Mouse (Mus musculus): ENCODE measurements around the gene Hist1h2bc.
"Not testable (repeated sequence)": the region's sequence is repeated elsewhere in the genome, so short reads cannot be mapped to it uniquely, and the experiment has no call there.

Hist1h2bc gene

DNA sequence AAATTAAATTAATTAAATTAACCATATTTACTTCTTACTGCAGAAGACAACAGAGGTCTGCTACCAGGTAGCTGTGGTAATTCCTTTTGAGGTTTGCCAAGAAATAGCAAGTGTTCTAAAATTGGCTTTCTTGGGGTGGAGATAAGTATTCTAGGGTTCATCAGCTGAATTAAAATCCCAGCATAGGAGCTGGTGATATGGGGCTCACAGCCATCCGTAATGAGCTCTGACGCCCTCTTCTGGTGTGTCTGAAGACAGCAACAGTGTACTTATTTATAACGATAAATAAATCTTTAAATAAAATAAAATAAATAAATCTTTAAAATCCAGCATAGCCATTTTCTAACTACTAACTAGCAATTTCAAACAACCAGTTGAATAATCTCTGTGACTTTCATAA is 15.8 kb downstream of the Hist1h2bc start:
- no peak for DNase-seq (ENCODE audit: low read depth)

DNA sequence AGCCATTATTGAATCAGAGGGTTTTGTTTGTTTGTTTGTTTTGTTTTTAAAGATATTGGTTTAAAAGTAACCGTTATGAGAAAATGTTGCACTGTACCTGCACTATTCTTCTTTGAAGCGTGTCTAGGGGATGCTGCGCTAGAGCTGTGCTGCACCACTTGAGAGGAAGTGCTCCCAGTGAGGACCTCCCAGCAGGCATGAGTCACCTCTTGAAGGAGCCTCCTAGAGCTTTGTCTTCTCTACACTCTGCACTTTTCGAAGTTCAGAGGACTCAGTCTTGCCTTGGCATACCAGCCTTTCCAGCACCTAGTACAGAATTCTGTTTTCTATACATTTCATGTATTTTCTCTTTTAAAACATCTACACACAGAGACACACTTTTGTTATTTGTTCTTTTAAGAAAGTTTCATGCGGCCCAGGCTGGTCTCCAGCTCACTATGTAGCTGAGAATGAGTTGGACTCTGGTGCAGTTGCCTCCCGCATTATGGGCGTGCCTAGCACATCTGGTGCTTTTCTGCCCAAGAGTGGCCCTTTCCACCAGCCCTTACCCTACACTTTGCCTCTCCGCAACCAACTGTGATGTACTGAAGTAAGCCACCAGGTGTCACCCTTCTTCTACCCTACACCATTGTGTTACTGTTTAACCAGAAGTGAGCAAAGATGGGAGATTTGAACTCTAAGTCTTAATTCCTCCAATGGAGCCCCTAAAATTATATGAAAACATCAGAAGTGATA is 17.0 kb downstream of the Hist1h2bc start:
- no peak for DNase-seq (ENCODE audit: low read depth)

DNA sequence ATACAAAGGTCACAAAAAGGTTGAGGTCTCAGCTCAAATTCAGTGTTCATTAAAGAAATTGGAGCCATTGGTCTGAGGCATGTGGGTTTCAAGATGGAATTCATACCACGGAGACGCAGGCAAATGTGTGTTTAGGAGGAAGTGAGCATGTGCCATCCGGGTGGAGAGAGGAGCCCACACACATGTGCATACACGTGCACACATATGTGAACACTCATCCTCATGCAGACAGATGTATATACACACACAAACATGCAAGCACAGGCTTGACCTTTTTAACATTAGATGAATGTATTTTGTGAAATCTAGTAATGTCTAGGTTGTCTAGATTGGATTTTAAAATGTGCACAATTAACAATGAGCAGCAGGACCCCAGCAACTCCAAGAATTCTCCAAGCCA is 18.2 kb downstream of the Hist1h2bc start:
- no peak for DNase-seq (ENCODE audit: low read depth)

DNA sequence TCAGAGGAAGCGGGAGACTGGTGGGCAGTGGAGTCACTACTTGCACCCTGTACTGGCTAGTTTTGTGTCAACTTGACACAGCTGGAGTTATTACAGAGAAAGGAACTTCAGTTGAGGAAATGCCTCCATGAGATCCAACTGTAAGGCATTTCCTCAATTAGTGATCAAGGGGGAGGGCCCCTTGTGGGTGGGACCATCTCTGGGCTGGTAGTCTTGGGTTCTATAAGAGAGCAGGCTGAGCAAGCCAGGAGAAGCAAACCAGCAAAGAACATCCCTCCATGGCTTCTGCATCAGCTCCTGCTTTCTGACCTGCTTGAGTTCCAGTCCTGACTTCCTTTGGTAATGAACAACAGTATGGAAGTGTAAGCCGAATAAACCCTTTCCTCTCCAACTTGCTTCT is 18.8 kb downstream of the Hist1h2bc start:
- DNase-seq (ENCODE audit: low read depth) = not testable (repeated sequence)

DNA sequence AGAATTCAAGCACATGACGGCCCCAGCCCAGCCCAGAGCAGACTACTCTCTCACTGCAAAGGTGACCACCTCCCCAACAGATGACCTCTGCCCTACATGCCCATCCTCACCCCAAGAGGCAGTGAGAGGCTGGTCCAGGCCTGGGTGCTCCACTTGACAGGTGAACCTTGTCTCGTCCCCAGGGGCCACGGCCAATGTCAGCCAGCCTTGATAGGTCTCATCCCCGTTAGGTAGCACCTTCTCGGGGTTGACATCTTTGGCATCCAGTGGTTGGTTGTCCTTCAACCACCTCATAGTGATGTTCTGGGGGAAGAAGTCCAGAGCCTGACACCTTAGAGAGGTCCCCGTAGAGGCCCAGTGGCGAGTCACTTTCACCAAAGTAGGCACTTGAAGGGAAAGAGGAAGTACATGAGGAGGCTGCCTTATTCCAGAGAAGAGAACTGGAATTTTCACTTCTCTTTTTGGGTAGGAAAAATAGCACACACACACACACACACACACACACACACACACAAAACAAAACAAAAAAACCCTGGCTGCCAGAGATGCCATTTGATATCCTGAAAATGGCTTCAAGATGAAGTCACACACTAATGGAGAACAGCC is 21.9 kb downstream of the Hist1h2bc start:
- no peak for DNase-seq (ENCODE audit: low read depth)

DNA sequence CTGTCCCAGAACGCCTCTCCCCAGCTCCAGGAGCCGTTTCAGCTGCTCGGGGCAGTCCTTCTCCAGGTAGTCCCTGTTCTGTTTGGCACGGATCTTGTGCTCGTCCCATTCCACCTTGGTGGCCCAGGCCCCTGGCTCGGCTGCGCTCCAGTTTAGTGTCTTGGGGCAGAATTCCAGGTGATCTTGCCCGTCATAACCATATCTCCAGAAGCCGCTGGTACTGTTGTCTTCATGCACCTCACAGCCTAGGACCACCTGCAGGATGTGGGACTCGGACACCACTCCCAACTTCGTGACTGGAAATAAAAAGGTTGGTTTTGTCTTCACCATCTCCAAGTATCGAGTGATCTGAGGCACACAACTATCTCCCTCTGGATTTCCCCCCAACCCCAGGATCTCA is 22.8 kb downstream of the Hist1h2bc start:
- no peak for DNase-seq (ENCODE audit: low read depth)

DNA sequence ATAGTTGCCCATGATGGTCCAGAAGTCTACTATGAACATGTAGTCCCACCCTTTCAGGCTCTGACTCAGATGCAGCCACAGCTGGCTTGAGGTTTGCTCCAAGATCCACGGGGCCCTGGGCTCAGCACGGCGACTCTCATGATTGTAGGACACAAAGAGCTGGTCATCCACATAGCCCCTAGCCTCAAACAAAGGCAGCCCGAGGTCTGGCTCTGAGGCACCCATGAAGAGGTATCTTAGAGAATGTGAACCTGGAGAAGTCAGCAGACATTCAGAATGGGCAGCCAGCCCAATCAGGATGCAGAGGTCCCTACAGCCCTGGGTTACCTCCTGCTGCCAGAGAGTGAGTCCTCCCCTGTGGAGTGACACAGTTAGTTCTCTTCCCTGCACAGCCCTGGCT is 24.0 kb downstream of the Hist1h2bc start:
- DNase-seq (ENCODE audit: low read depth) = no peak

DNA sequence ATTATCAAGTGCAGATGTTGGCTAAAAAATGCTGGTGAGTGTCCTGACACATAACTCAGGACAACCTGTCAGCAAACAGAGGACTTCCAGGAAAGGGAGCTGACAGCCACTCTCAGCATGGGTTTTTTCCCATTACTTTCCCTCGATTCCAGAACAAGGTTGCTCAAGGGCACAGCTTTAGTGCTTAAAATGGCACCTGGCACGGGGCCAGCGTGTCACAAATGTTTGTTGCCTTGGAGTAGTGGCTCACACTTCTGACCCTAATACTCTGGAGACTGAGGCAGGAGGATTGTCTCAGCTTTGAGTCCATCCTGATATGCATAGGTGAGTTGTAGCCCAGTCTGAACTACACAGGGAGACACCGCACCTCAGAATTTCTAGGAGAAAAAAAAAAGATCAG is 24.7 kb downstream of the Hist1h2bc start:
- DNase-seq (ENCODE audit: low read depth) = no peak

DNA sequence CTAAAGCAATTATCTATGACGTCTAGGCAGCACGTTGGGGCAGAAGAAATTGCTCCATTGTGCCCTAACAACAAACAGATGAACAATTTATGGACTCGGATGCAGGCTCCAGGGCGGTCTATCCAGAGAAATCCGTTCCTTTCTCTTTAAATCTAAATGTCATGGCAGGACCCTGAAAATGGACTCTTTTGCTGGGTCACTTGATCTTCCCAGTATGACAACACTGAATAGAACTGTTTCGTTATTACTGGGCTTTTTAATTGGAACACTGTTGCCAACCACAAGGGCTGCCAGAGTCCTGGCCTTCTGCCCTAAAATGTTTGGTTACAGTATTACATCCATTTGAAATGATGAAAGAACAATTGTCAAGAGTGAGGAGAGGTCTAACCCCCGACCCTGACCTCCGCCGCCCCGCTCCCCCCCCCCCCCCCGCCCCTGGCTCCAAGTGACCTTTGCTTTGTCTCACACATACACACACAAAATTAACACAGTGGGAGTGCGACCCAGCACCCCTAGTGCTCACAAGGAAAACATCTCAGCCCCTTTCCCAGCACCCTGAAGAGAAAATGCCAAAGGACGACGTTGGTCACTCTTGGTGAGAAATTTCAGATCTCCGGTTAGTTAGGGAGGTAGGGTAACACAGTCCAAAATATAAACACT is 25.8 kb downstream of the Hist1h2bc start:
- DNase-seq (ENCODE audit: low read depth) = no peak

DNA sequence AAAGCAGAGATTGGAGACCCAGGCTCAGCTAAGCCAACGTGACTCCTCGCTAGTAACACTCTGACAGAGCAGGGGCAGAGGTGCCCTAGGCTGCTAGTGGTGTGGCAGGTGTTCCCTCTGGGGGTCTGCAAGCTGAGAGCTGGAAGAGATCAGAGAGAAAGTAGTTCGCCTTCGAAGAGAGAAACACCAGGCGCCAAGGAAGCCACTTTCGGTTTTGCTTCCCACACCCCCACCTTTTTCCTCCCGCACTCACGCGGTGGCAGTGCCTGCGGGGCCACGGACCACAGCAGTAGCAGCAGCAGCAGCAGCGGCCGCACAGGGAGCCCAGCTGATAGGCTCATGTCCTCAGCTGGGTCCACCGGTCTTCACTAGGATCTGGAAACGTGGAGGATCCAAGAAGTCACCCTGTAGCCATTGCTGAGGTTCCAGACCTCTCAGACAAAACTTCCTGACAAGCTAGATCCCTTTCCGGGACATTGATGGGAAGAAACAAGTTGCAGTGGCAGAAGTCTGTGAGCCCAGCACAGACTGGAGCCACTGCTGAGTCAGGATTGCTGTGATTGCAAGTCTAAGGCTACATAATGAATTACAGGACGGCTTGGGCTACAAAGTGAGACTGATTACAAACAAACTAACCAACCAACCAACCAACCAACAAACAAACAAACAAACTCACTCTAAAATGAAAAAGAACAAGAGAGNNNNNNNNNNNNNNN is 26.5 kb downstream of the Hist1h2bc start, which contains the start of gene Hfe:
Hfe (minus strand) TSS at position 481 of the 716 bp plus-strand sequence.
- DNase-seq (ENCODE audit: low read depth) = no peak

DNA sequence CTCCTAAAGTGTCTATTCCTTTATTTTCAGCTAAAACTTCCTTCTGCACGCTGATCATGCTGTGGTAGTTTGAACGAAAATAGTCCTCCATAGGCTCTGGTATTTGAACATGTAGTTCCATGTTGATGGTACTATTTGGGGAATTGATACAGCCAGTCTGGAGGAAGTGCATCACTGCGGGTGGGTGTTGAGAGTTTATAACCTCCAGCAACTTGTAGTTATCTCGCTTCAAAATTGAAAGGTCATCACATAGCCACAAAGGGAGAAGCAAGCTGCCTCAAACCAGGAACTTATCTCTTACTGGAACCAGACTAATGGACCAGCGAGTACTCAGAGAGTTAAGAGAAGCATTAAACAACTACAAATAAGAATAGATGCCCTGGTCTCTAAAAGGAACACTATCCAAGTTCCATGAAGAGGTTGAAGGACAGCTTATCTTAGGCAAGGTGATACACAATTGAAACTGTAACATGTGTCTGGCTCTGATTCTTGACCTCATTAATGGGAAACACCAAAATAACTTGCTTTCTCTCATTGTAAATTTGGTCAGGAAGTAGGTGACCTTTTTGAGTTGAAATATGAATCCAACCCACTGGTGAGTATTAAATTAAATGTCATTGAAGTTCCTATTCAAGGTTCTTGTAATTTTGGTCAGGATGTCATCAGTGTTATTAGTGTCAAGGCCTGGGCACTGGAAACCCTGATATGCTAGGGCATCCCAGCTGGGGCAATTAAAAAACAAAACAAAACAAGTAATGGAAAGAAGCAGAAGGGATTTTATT is 32.5 kb downstream of the Hist1h2bc start:
- no peak for DNase-seq (ENCODE audit: low read depth)

DNA sequence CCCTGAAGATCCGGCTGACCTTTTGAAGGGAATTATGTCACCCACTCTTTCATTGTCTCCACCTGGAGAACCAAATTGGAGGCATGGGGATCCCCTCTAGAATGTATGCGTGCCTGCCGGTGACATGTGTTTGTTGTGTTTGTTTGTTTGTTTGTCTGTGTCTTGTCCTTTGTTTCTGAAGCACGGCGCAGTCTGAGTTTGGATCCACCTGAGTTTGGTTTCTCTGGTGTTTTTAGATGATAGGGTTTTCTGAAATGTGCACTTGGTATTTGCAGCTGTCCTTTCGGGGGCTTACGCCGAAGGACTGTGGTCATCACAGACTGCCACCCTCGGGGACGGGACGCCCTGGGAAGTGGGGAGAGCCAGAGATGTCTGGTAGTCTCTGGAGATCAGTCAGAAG is 33.2 kb downstream of the Hist1h2bc start:
- DNase-seq (ENCODE audit: low read depth) = no peak

DNA sequence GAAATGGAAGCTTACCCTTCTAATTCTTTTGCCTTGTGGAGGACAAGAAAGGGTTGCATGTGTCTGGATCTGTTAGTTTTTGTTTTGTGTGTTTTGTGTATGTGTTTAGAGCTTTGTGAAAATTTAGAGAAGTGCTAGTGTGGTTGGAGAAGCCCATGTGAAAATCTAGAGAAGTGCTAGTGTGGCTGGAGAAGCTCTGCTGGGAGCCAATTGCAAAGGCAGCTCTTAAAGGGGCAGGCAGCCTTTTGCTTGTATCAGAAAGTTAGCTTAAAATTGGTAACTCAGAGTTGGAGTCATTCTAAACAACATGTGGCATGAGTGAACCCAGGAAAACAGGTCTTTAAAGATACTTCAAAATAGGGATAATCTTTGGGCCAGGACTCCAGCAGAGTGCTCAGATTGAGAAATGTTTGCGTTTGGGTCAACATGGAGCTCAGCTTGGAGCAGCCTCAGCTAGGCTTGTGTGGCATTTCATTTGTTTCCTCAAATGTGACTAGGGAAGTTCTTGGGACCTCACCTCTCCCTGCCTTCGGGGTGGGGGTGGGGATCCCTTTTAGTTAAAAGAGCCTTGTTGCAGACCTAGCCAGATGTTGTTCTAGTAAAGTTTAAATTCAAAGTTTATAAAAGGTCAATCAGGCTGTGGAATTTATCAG is 33.7 kb downstream of the Hist1h2bc start:
- not testable (repeated sequence) for DNase-seq (ENCODE audit: low read depth)

DNA sequence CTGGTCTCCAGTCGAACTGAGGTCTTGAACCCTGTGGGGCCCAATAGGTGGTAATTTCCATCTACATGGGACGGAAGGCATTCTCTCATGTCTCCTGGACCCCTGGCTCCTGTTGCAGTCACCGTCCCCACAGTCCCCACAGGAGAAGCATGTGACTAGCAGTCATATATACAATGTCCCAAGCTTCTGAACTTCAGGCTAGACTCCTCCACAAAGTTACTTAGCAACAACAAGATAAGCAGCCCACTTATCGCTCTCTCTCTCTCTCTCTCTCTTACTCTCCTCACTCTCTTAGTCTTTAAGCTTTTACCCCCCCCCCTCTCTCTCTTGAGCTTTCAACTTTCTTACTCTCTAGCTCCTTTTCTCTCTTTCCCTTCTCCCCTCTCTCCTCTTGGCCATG is 40.2 kb downstream of the Hist1h2bc start:
- no peak for DNase-seq (ENCODE audit: low read depth)

DNA sequence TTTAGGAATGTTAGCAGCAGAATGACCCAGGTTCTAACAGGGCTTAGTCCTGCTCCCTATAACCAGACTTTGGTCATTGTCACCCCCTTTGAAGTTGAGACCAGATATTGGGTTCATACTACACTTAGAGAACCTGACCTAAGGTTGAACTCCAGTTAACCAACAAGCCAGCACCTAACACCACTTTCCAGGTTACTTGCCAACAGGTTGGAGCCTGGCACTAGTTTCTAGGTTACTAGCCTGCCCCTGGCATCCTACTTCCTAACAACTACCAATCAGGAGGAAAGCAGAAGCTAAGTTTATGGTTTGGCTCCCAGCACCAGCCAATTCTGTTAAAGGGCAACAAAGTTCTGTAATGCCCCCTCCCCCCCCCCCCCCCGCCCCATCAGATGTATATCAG is 41.2 kb downstream of the Hist1h2bc start:
- no peak for DNase-seq (ENCODE audit: low read depth)

DNA sequence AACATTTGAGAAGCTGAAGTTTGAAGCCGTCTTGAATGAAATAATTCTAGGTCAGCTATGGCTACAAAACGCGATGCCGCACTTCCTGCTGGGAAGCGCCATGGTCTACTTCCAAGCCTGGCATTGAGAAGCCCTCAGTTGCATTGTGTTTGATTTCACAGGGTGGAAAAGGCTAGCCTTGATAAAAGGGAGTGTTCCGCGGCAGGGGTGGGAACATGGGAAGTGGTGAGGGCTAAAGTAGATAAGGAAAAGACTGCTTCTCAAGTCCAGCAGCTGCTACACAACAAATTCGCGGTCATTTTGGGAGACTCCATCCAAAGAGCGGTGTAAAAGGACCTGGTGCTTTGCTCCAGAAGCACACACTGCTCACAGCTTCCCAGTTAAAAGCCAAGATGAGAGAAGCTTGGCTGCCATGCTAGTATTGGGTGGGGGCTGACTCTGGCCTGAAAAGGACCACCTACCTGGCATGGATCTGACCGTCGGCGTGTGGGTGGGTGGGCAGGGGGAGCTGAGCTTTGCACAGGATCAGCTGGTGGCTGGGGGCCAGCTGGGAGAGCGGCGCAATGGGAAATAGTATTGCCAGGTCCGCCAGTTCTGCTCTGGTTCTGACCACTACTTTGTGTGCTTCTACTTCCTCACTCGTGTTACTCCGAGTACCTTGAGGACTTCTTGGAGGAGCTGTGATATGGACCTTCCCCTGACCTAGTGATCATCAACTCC is 44.6 kb downstream of the Hist1h2bc start:
- no peak for DNase-seq (ENCODE audit: low read depth)

DNA sequence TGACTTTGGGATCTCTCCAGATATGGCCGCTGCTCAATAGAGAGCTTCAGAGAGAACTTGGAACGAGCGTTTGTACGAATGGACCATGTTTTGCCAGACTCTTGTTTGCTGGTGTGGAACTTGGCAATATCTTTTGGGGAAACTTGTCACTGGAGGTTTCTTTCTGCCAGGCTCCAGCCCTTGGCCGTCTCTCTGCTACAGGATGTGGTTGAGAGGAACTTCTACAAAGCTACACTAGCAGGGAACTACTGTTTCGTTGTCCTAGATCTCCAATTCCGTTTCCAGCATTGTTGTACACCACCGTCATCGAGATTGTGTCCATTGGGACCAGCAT is 45.2 kb downstream of the Hist1h2bc start:
- no peak for DNase-seq (ENCODE audit: low read depth)

DNA sequence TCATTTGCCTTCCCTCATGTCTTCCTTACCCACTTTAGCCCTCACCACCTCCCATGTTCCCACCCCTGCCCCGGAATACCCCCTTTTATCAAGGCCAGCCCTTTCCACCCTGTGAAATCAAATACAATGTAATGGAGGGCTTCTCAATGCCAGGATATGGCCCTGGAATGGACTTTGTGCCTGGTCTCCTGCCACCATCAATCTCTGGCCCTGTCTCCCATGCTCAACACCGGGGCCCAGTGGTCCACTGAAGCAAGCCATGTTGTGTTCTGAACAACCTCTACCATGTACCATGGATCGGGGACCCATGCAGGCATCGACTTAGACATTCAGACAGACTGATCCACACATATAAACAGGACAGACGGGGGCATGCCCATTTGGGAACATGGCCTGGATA is 45.7 kb downstream of the Hist1h2bc start:
- DNase-seq (ENCODE audit: low read depth) = no peak

DNA sequence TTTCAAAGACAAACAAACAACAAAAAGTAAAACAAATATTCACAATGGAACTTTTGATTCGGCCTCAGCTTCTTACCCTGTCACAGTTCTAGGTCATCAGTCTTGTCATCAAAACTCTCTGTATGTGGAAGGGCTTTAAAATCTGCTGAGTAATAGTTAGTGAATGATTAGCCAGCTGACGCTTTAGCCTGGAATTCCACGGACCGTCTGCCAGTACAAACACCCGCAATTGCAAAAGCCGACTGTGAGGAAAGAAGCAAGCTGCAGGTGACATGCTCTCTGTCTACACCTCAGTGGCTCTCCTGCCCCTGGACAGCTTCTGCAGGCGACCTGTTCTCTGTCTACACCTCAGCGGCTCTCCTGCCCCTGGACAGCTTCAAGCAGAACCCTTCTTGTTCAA is 46.5 kb downstream of the Hist1h2bc start:
- DNase-seq (ENCODE audit: low read depth) = no peak

DNA sequence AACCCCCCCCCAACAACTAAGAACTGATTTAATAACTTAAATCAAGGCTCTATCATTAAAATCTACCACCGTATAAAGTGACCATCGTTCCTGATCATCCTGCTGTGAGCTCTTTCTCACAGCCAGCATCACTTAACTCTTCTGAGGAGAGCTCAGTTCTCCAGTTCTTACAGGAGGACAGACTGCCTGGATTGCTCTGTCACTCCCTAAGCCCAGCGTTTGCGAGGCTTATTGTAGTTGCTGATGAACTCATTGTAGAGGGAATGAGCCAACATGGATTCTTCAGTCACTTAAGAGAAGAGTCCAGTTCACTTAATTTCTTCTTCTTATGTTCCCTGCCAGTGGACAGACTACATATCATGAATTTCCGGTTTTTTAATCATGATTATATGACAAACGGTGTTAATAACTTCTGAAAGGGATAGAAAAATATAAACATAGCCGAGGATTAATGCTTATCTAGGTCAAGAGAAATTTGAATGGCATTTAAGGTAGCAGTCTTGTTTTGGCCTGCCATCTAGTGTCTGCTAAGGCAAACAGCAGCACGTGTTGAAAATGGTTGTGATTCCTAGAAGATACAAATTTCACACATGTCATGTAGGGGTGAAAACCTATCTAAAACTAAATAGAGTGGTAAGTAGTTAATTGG is 48.3 kb downstream of the Hist1h2bc start:
- no peak for DNase-seq (ENCODE audit: low read depth)

Measured in fibroblast of lung, adult 2 months (primary cell).